In the genomic region with DNA sequence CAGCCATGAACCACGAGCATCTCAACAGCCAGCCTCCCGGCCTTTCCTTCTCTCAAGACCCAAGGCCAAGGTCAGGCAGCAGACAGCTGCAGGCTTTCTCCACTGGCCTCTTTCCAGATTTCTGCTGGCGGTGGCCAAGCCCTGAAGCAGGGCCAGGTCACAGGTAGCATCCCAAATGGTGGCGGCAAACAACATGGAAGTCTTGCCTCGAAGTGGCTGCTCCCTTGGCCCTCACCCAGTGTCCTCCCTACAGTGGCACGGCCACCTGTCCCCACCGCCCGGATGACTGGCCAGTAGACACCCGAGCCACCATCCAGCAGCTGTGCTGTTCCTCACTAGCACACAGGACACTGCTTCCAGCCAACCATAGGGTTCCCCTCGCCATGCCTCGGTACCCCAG, we compare ENCODE assay signal across 17 mouse cellular contexts. TPM values are rescaled to one million over a fixed set of nuclear protein-coding genes. Genes with fewer than 3 reads are reported as not detected.
DNase-seq lines count a peak whose midpoint lies in the region; ATAC-seq and TF ChIP-seq lines count a peak whose summit lies in the region.
"Had no signal": no experiment of that assay in that cellular context is flagged by ENCODE, and none has a peak within 500 bp of the region (broad histone marks: within the 10 kb centered on the region; RNA-seq: fewer than 3 reads in every experiment).

No protein-coding gene starts in this region.

- intact Hi-C loops in gastrocnemius, adult 2 months (cut with DNase I) = no loop called here

- no peak overlapping the region for H3K9ac ChIP-seq in neural tube, embryonic 11.5 days (ENCODE audit: low read length)
- peak overlapping the region; percentile 31; the same call in 1 of the 2 replicates for H3K9ac ChIP-seq in neural tube, embryonic 13.5 days
- H3K9ac ChIP-seq in intestine, embryonic 16.5 days (ENCODE audit: low read depth, low read length) = no peak overlapping the region
- H3K9ac ChIP-seq: intestine, embryonic 15.5 days; limb, embryonic 12.5 days had no signal

- no peak for TF ChIP-seq CTCF in gastrocnemius, adult 2 months (IDR thresholded peaks at IDR 0.05)

- H3K27me3 ChIP-seq in neural tube, embryonic 11.5 days (ENCODE audit: control insufficient read depth, insufficient read depth, low read length) = peaks cover 4% of the 10 kb centered on the region; the same call in 1 of the 2 replicates
- peaks cover 13% of the 10 kb centered on the region; the same call in 1 of the 2 replicates for H3K27me3 ChIP-seq in neural tube, embryonic 13.5 days
- peaks cover 3% of the 10 kb centered on the region; the same call in 1 of the 2 replicates for H3K27me3 ChIP-seq in intestine, embryonic 16.5 days (replicated peaks; ENCODE audit: control insufficient read depth, insufficient read depth, low read length)

- H3K4me1 ChIP-seq in neural tube, embryonic 11.5 days (ENCODE audit: control insufficient read depth, insufficient read depth, low read length) = peaks cover 43% of the 10 kb centered on the region
- peaks cover 79% of the 10 kb centered on the region for H3K4me1 ChIP-seq in neural tube, embryonic 13.5 days (replicated peaks)
- H3K4me1 ChIP-seq in intestine, embryonic 16.5 days (ENCODE audit: control insufficient read depth, insufficient read depth, low read length) = no peaks in the 10 kb centered on the region

- H3K36me3 ChIP-seq in neural tube, embryonic 11.5 days (ENCODE audit: control insufficient read depth, insufficient read depth, low read length) = no peaks in the 10 kb centered on the region
- peaks cover 17% of the 10 kb centered on the region for H3K36me3 ChIP-seq in neural tube, embryonic 13.5 days
- H3K36me3 ChIP-seq in intestine, embryonic 16.5 days (ENCODE audit: control insufficient read depth, insufficient read depth, low read length) = peaks cover 7% of the 10 kb centered on the region; the same call in 1 of the 2 replicates

- 73% methylated on average over 11 of the region's 11 CpGs for WGBS in neural tube, embryonic 11.5 days
- 57% methylated on average over 11 of the region's 11 CpGs for WGBS in neural tube, embryonic 13.5 days
- 81% methylated on average over 11 of the region's 11 CpGs for WGBS in intestine, embryonic 16.5 days

- peak; percentile 63 to 74 for DNase-seq in cerebellum, postnatal 25 days
- DNase-seq in neural tube, embryonic 11.5 days (ENCODE audit: low spot score) = no peak
- no peak for DNase-seq in neural tube, embryonic 10.5 days (ENCODE audit: extremely low spot score, low spot score)
- peak; percentile 93 for DNase-seq in gastrocnemius, adult 2 months
- DNase-seq: heart, postnatal 36 days; kidney, postnatal 25 days; layer of hippocampus, postnatal 36 days; lung, adult 2 months; thymus, postnatal 36 days had no signal

- no peaks in the 10 kb centered on the region for H3K9me3 ChIP-seq in neural tube, embryonic 11.5 days (ENCODE audit: control insufficient read depth, low read length)
- H3K9me3 ChIP-seq in neural tube, embryonic 13.5 days = no peaks in the 10 kb centered on the region
- no peaks in the 10 kb centered on the region for H3K9me3 ChIP-seq in intestine, embryonic 16.5 days (ENCODE audit: control insufficient read depth, low read length)
- H3K9me3 ChIP-seq: heart, embryonic 10.5 days; intestine, embryonic 15.5 days; limb, embryonic 12.5 days had no signal

- no peak overlapping the region for H3K27ac ChIP-seq in neural tube, embryonic 11.5 days (ENCODE audit: low read depth, low read length)
- H3K27ac ChIP-seq in gastrocnemius, adult 2 months = peak overlapping the region; percentile 77
- peak overlapping the region; percentile 59 for H3K27ac ChIP-seq in neural tube, embryonic 13.5 days (replicated peaks)
- no peak overlapping the region for H3K27ac ChIP-seq in intestine, embryonic 16.5 days (ENCODE audit: low read length)
- H3K27ac ChIP-seq: heart, embryonic 10.5 days; intestine, embryonic 15.5 days; limb, embryonic 12.5 days had no signal

- no peak overlapping the region for H3K4me2 ChIP-seq in neural tube, embryonic 11.5 days (ENCODE audit: low read depth)
- no peak overlapping the region for H3K4me2 ChIP-seq in neural tube, embryonic 13.5 days
- H3K4me2 ChIP-seq in intestine, embryonic 16.5 days (ENCODE audit: low read depth, low read length) = no peak overlapping the region
- H3K4me2 ChIP-seq: intestine, embryonic 15.5 days; limb, embryonic 12.5 days had no signal

- no peak for ATAC-seq in cerebellum, adult (ENCODE audit: insufficient number of reproducible peaks, low FRiP score, low TSS enrichment)
- ATAC-seq in neural tube, embryonic 11.5 days (ENCODE audit: insufficient read depth, low FRiP score, low TSS enrichment) = peak; percentile 36; the same call in 1 of the 2 replicates
- ATAC-seq in neural tube, embryonic 13.5 days (ENCODE audit: low read depth) = no peak
- no peak for ATAC-seq in intestine, embryonic 16.5 days
- ATAC-seq: CD4-positive, CD25-positive, alpha-beta regulatory T cell, adult 4 months; intestine, embryonic 15.5 days had no signal

- no peak overlapping the region for H3K4me3 ChIP-seq in neural tube, embryonic 11.5 days (ENCODE audit: low read depth, low read length)
- H3K4me3 ChIP-seq in gastrocnemius, adult 2 months = no peak overlapping the region
- no peak overlapping the region for H3K4me3 ChIP-seq in neural tube, embryonic 13.5 days
- no peak overlapping the region for H3K4me3 ChIP-seq in intestine, embryonic 16.5 days (ENCODE audit: low read length)
- H3K4me3 ChIP-seq: heart, embryonic 10.5 days; intestine, embryonic 15.5 days; limb, embryonic 12.5 days had no signal

RNA-seq across cellular contexts. Expression of a gene that starts 25.6 kb away (rescaled TPM):
- 0.57 and 0.85 TPM in 2 replicates for polyA plus RNA-seq in neural tube, embryonic 11.5 days (2014; fragmentation: Nextera tagmentation; extraction: Ambion mirVana)
- total RNA-seq in gastrocnemius, adult 2 months (2021) = under 1 TPM in 1 of 2 experiments, not detected in 1; 0.06 TPM
- 0.55 and 0.57 TPM in 2 replicates for polyA plus RNA-seq in neural tube, embryonic 13.5 days (2015; fragmentation: Nextera tagmentation; extraction: Ambion mirVana)
- polyA plus RNA-seq in intestine, embryonic 16.5 days (2015; fragmentation: Nextera tagmentation; extraction: Ambion mirVana) = 0.06 TPM in 1 of 2 replicates, not detected in the other
- polyA plus RNA-seq: CD4-positive, CD25-positive, alpha-beta regulatory T cell, adult 4 months; stomach, embryonic 16.5 days had no signal

RNA-seq across cellular contexts. Expression of a gene that starts 35.4 kb away (rescaled TPM):
- polyA plus RNA-seq in neural tube, embryonic 11.5 days (2014; fragmentation: Nextera tagmentation; extraction: Ambion mirVana) = 14.0 and 15.1 TPM in 2 replicates
- 1 to 10 TPM; 2.9 to 4.4 TPM for total RNA-seq in gastrocnemius, adult 2 months (2021)
- 19.4 and 20.4 TPM in 2 replicates for polyA plus RNA-seq in neural tube, embryonic 13.5 days (2015; fragmentation: Nextera tagmentation; extraction: Ambion mirVana)
- polyA plus RNA-seq in intestine, embryonic 16.5 days (2015; fragmentation: Nextera tagmentation; extraction: Ambion mirVana) = 21.7 and 22.9 TPM in 2 replicates

RNA-seq across cellular contexts. Expression of a gene that starts 53.7 kb away (rescaled TPM):
- polyA plus RNA-seq in neural tube, embryonic 11.5 days (2014; fragmentation: Nextera tagmentation; extraction: Ambion mirVana) = 20.3 and 20.8 TPM in 2 replicates
- 10 to 100 TPM; 12.7 to 16.3 TPM for total RNA-seq in gastrocnemius, adult 2 months (2021)
- polyA plus RNA-seq in neural tube, embryonic 13.5 days (2015; fragmentation: Nextera tagmentation; extraction: Ambion mirVana) = 16.3 and 24.1 TPM in 2 replicates
- polyA plus RNA-seq in intestine, embryonic 16.5 days (2015; fragmentation: Nextera tagmentation; extraction: Ambion mirVana) = 24.9 and 26.5 TPM in 2 replicates

RNA-seq across cellular contexts. Expression of a gene that starts 54.1 kb away (rescaled TPM):
- polyA plus RNA-seq in neural tube, embryonic 11.5 days (2014; fragmentation: Nextera tagmentation; extraction: Ambion mirVana) = 8.8 and 11.0 TPM in 2 replicates
- total RNA-seq in gastrocnemius, adult 2 months (2021) = 1 to 10 TPM; 7.3 to 7.4 TPM
- polyA plus RNA-seq in neural tube, embryonic 13.5 days (2015; fragmentation: Nextera tagmentation; extraction: Ambion mirVana) = 11.6 and 11.8 TPM in 2 replicates
- polyA plus RNA-seq in intestine, embryonic 16.5 days (2015; fragmentation: Nextera tagmentation; extraction: Ambion mirVana) = 11.6 and 13.2 TPM in 2 replicates

RNA-seq across cellular contexts. Expression of a gene that starts 56.1 kb away (rescaled TPM):
- polyA plus RNA-seq in neural tube, embryonic 11.5 days (2014; fragmentation: Nextera tagmentation; extraction: Ambion mirVana) = 0.18 and 0.24 TPM in 2 replicates
- total RNA-seq in gastrocnemius, adult 2 months (2021) = 1 to 10 TPM; 2.4 to 5.4 TPM
- 0.65 and 1.1 TPM in 2 replicates for polyA plus RNA-seq in neural tube, embryonic 13.5 days (2015; fragmentation: Nextera tagmentation; extraction: Ambion mirVana)
- polyA plus RNA-seq in intestine, embryonic 16.5 days (2015; fragmentation: Nextera tagmentation; extraction: Ambion mirVana) = 1.2 and 1.5 TPM in 2 replicates

Comparison
In these comparisons a context has a peak if more than half of its experiments do, and no peak if none do; other contexts are left out.
1. H3K27ac ChIP-seq: peak in gastrocnemius, adult 2 months (single experiment) and neural tube, embryonic 13.5 days (single experiment); none in neural tube, embryonic 11.5 days (single experiment) and intestine, embryonic 16.5 days (single experiment).
2. DNase-seq: peak in cerebellum, postnatal 25 days (2 of 2) and gastrocnemius, adult 2 months (single experiment); none in neural tube, embryonic 11.5 days (single experiment) and neural tube, embryonic 10.5 days (single experiment).